Mouse (Mus musculus) intestine, embryonic 14.5 days (tissue): ENCODE measurements around the gene Avp. TPM values are rescaled to one million over a fixed set of nuclear protein-coding genes. Genes with fewer than 3 reads are reported as not detected.

ENCODE experiments used
- ATAC-seq: fragments of 200-750 bp; cut with Nextera tagmentation; replicated peaks from 2 replicates; pipeline ENCODE4 v1.8.0; 2017; ENCODE audit warnings: low read depth, moderate number of reproducible peaks, moderate TSS enrichment, moderate library complexity; ENCODE audit not compliant: low FRiP score, low TSS enrichment
- DNase-seq: peaks from one replicate; pipeline ENCODE4 v3.0.0-alpha.2; 2018; ENCODE audit warnings: low spot score
- H3K27ac ChIP-seq: fragments of 300-500 bp; sonication (generic); 2 replicates; pipeline ENCODE4 v1.5.1; 2014; ENCODE audit warnings: low read depth, mild to moderate bottlenecking, control low read depth
- H3K27me3 ChIP-seq: fragments of 300-500 bp; sonication (generic); replicated peaks from 2 replicates; pipeline ENCODE4 v1.6.1; 2014; ENCODE audit warnings: low read length, control low read depth; ENCODE audit not compliant: control insufficient read depth, insufficient read depth
- H3K36me3 ChIP-seq: fragments of 300-500 bp; sonication (generic); 2 replicates; pipeline ENCODE4 v1.6.1; 2014; ENCODE audit warnings: low read length, control low read depth; ENCODE audit not compliant: control insufficient read depth, insufficient read depth
- H3K4me1 ChIP-seq: fragments of 300-500 bp; sonication (generic); replicated peaks from 2 replicates; pipeline ENCODE4 v1.6.1; 2014; ENCODE audit warnings: low read length, control low read depth, mixed read lengths; ENCODE audit not compliant: control insufficient read depth, insufficient read depth
- H3K4me2 ChIP-seq: fragments of 300-500 bp; sonication (generic); 2 replicates; pipeline ENCODE4 v1.6.1; 2014; ENCODE audit warnings: low read length
- H3K4me3 ChIP-seq: fragments of 300-500 bp; sonication (generic); 2 replicates; pipeline ENCODE4 v1.5.1; 2014; ENCODE audit warnings: low read depth, low read length, control low read depth, mixed read lengths
- H3K9ac ChIP-seq: fragments of 300-500 bp; sonication (generic); 2 replicates; pipeline ENCODE4 v1.6.1; 2014; ENCODE audit warnings: mild to moderate bottlenecking, low read length
- H3K9me3 ChIP-seq: fragments of 300-500 bp; sonication (generic); 2 replicates; pipeline ENCODE4 v1.6.1; 2016; ENCODE audit warnings: low read length, control low read depth; ENCODE audit not compliant: control insufficient read depth
- WGBS: fragments of 180-500 bp; shearing (Covaris S2); extraction: QIAGEN DNeasy Blood & Tissue Kit; methylation state at CpG from one replicate; pipeline ENCODE4 v1.1.7; 2014; 5-methylcytosine and 5-hydroxymethylcytosine counted together
- microRNA-seq: library from miRNA; unstranded; fragments of <30 nt; microRNA quantifications from one replicate; pipeline ENCODE4, GENCODE M21; 2016
- polyA plus RNA-seq: library from polyadenylated mRNA; unstranded; fragments of >200 nt; fragmentation: Nextera tagmentation; extraction: Ambion mirVana; gene quantifications from 2 replicates; pipeline ENCODE4 v1.2.1, GENCODE M21; 2014

Gene Avp
- polyA plus RNA-seq, 1 experiment from 2014 or later = not detected

GRCm38 (mm10) chr2:130538876-130539546, 43.3 kb downstream of the Avp start:
- WGBS = 91% methylated on average over 8 of the region's 8 CpGs
- DNase-seq = no peak
- peaks cover 76% of the 10 kb centered on the region for H3K36me3 ChIP-seq
- ATAC-seq = no peak
- H3K9me3 ChIP-seq = no peaks in the 10 kb centered on the region
- H3K4me3 ChIP-seq = no peak overlapping the region
- H3K9ac ChIP-seq = no peak overlapping the region
- no peak overlapping the region for H3K27ac ChIP-seq
- no peaks in the 10 kb centered on the region for H3K27me3 ChIP-seq
- H3K4me1 ChIP-seq = no peaks in the 10 kb centered on the region
- no peak overlapping the region for H3K4me2 ChIP-seq

DNA sequence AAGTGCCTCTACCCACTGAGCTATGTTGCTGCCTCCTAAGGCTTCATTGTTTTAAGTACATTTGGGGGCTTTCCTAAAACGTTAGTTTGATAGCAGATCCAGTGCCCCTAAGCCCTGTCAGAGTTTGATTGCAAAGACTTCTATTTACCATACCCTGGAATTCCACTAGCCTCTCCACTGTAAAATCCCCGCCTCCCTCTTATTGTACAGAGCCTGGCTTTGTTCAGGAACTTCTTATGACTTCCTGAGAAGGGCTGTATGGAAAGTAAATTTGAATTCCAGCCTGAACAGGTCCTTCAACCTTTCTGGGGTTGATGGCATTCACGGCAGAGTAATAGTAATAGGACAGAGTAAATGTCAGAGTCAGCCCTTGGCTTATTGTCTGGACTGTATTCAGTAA, 45.5 kb downstream of the Avp start:
- 81% methylated on average over 3 of the region's 3 CpGs for WGBS
- DNase-seq = no peak
- Histone ChIP-seq H3K27me3 (no peaks in the 10 kb centered on the region), H3K9me3 (no peaks in the 10 kb centered on the region), H3K4me3 (no peak overlapping the region), H3K4me1 (no peaks in the 10 kb centered on the region), H3K4me2 (no peak overlapping the region), H3K27ac (no peak overlapping the region), H3K36me3 (peaks cover 73% of the 10 kb centered on the region), H3K9ac (no peak overlapping the region)
- no peak for ATAC-seq

- no peak for ATAC-seq
- 97% methylated on average over 6 of the region's 6 CpGs for WGBS
- H3K9me3 ChIP-seq = no peaks in the 10 kb centered on the region
These were observed 47.3 kb downstream of the Avp start for GRCm38 (mm10) chr2:130535017-130535416.

DNA sequence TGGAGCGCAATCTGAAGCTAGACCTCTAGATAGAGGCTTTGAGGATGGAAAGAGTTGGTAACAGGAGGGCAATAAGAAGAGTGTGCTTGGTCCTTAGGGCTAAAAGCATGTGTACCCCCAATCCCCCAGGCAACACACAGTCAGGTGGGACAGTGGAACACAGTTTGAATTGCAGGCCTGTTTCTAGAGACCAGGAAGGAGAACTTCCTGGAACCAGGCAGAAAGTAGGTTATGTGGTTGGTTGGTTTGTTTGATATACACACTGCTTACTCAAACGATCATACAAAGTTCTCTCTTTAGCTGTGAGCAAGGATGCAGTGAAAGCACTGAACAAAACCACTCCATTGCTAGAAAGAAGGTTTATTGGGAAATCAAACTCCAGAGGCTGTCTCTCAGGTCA, 50.2 kb downstream of the Avp start:
- Histone ChIP-seq H3K9me3 (no peaks in the 10 kb centered on the region), H3K9ac (no peak overlapping the region), H3K4me1 (no peaks in the 10 kb centered on the region), H3K4me3 (no peak overlapping the region), H3K4me2 (no peak overlapping the region), H3K27ac (no peak overlapping the region), H3K27me3 (no peaks in the 10 kb centered on the region), H3K36me3 (peaks cover 64% of the 10 kb centered on the region)
- 72% methylated on average over 2 of the region's 2 CpGs for WGBS
- DNase-seq = no peak
- ATAC-seq = no peak

More at GRCm38 (mm10) chr2:130535017-130535416, 47.3 kb downstream of the Avp start:
- Histone ChIP-seq H3K9ac (no peak overlapping the region), H3K27ac (no peak overlapping the region), H3K4me2 (no peak overlapping the region), H3K36me3 (peaks cover 65% of the 10 kb centered on the region), H3K4me3 (no peak overlapping the region), H3K27me3 (no peaks in the 10 kb centered on the region), H3K4me1 (no peaks in the 10 kb centered on the region)
- no peak for DNase-seq

Small RNA genes within 50 kb of the gene (microRNA-seq; reads per million reads assigned to microRNA genes)
- gene Gm23876 = not detected

Other genes with a start within 250 kb of the Avp start
- 35.8 and 40.8 TPM in 2 replicates for gene Cpxm1, start 185.0 kb downstream of the Avp start, polyA plus RNA-seq
- not detected in 2 replicates for gene Gm28372, start 177.3 kb downstream of the Avp start, polyA plus RNA-seq
- 0.52 TPM in 1 of 2 replicates, not detected in the other for gene 1700020A23Rik, start 177.3 kb downstream of the Avp start, polyA plus RNA-seq
- gene Tmem239, start 176.1 kb downstream of the Avp start, polyA plus RNA-seq = not detected in 2 replicates
- gene Vps16, start 158.2 kb downstream of the Avp start, polyA plus RNA-seq = 62.7 and 78.0 TPM in 2 replicates
- gene Pced1a, start 157.9 kb downstream of the Avp start, polyA plus RNA-seq = 10.1 and 11.7 TPM in 2 replicates
- 95.1 and 98.6 TPM in 2 replicates for gene Ptpra, start 132.3 kb downstream of the Avp start, polyA plus RNA-seq
- gene Mrps26, start 18.8 kb downstream of the Avp start, polyA plus RNA-seq = 97.4 and 100 TPM in 2 replicates
- not detected in 2 replicates for gene Oxt, start 6.4 kb downstream of the Avp start, polyA plus RNA-seq
- 17.2 and 17.7 TPM in 2 replicates for gene Fastkd5, start 47.5 kb upstream of the Avp start, polyA plus RNA-seq
- 15.9 and 17.2 TPM in 2 replicates for gene Ubox5, start 47.5 kb upstream of the Avp start, polyA plus RNA-seq
- gene Lzts3, start 60.2 kb upstream of the Avp start, polyA plus RNA-seq = 4.0 and 5.2 TPM in 2 replicates
- 67.9 and 68.1 TPM in 2 replicates for gene Ddrgk1, start 82.1 kb upstream of the Avp start, polyA plus RNA-seq
- gene Itpa, start 85.1 kb upstream of the Avp start, polyA plus RNA-seq = 86.7 and 95.7 TPM in 2 replicates
- 0.14 and 0.30 TPM in 2 replicates for gene Slc4a11, start 115.0 kb upstream of the Avp start, polyA plus RNA-seq